Mouse (Mus musculus): ENCODE measurements around the gene Dagla. TPM values are rescaled to one million over a fixed set of nuclear protein-coding genes. Genes with fewer than 3 reads are reported as not detected.

Dagla gene
- polyA plus RNA-seq (2021; fragmentation: Nextera tagmentation), result 49.2 and 62.6 TPM in 2 replicates
- long read RNA-seq, experiment 1, partial matches to known transcripts, result 1 of 11 reads
- long read RNA-seq, experiment 1, other reads (novel, unspliced or antisense), result 10 of 11 reads
- long read RNA-seq, experiment 2, full-length matches to known transcripts, result 3 of 63 reads
- long read RNA-seq, experiment 2, partial matches to known transcripts, result 6 of 63 reads
- long read RNA-seq, experiment 2, other reads (novel, unspliced or antisense), result 54 of 63 reads

GRCm38 (mm10) chr19:10304810-10305544 lies at the start of gene Dagla:
Gene Dagla (minus strand): TSS chr19:10304877.

GRCm38 (mm10) chr19:10240654-10241305 lies 63.9 kb downstream of the Dagla start, which contains the start of gene Myrf:
Gene Myrf (minus strand): TSS chr19:10240748.

GRCm38 (mm10) chr19:10203848-10204615 lies 100.6 kb downstream of the Dagla start, which contains the start of the genes Tmem258 and Fen1:
Gene Tmem258 (plus strand): TSS chr19:10204014.
Gene Fen1 (minus strand): TSS chr19:10204169.

Other genes with a start within 250 kb of the Dagla start
- gene Fads2, start 203.1 kb downstream of the Dagla start, polyA plus RNA-seq (2021; fragmentation: Nextera tagmentation), result 108 and 110 TPM in 2 replicates
- gene Fads1, start 122.0 kb downstream of the Dagla start, polyA plus RNA-seq (2021; fragmentation: Nextera tagmentation), result 172 and 267 TPM in 2 replicates
- gene Tmem258, start 100.9 kb downstream of the Dagla start, polyA plus RNA-seq (2021; fragmentation: Nextera tagmentation), result 396 and 409 TPM in 2 replicates
- 16.9 and 19.4 TPM in 2 replicates for gene Fen1, start 100.7 kb downstream of the Dagla start, polyA plus RNA-seq (2021; fragmentation: Nextera tagmentation)
- 2.9 and 3.1 TPM in 2 replicates for gene Myrf, start 64.1 kb downstream of the Dagla start, polyA plus RNA-seq (2021; fragmentation: Nextera tagmentation)
- gene Syt7, start 84.2 kb upstream of the Dagla start, polyA plus RNA-seq (2021; fragmentation: Nextera tagmentation), result 7.3 and 8.5 TPM in 2 replicates
- gene Lrrc10b, start 152.6 kb upstream of the Dagla start, polyA plus RNA-seq (2021; fragmentation: Nextera tagmentation), result 5.6 and 6.1 TPM in 2 replicates
- 3.2 and 4.0 TPM in 2 replicates for gene Ppp1r32, start 178.1 kb upstream of the Dagla start, polyA plus RNA-seq (2021; fragmentation: Nextera tagmentation)
- gene Cpsf7, start 220.4 kb upstream of the Dagla start, polyA plus RNA-seq (2021; fragmentation: Nextera tagmentation), result 8.6 and 8.8 TPM in 2 replicates
- 66.4 and 68.1 TPM in 2 replicates for gene Sdhaf2, start 221.3 kb upstream of the Dagla start, polyA plus RNA-seq (2021; fragmentation: Nextera tagmentation)

Measured in layer of hippocampus, adult 6 months (tissue).